Mouse (Mus musculus) liver, adult 10 weeks (tissue): ENCODE results near the gene Bcs1l. TPM values are rescaled to one million over a fixed set of nuclear protein-coding genes. Genes with fewer than 3 reads are reported as not detected.

Experiments
- polyA plus RNA-seq: library from polyadenylated mRNA; stranded (reverse); fragments of 350-450 nt; fragmentation: Illumina TruSeq; extraction: RNeasy Lipid Tissue Mini Kit (QIAGEN cat#74804); gene quantifications from one replicate; pipeline ENCODE4 v1.2.3, GENCODE M21; 2014; ENCODE audit warnings: low read depth, low replicate concordance

Gene Bcs1l
- 7.1 TPM for polyA plus RNA-seq

DNA sequence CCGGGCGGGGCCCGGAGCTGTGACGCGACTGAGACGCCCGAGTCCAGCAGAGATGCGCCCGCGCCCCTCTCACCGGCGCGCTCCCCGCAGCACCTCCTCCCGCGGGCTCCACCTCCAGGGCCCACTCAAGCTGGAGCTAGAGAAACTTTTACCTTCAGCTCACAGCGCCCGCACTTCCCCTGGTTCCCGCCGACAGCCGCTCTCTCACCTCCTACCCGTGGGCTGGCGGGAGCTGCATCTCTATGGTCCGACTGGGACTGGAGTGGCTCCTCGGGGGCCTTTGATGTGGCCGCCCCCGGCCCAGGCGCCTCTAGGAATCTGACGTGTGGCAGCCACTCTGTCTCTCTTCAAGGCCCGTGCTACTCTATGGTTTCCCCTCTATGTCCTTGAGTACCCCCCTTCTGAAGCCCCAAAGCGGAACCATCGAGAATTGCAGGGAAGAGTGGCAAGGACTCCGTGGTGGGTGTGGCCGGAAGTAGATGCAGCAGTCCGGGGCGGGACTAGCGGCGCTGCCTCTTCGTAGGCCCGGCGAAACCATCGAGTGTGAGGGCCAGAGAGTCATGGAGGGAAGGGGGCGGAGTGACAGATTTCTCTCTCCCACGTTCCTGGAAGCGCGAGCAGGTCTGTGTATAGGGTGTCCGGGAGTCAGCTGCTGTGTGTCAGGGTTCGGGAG is at the start of gene Bcs1l, which contains the start of gene Zfp142:
TSS of gene Bcs1l (plus strand) at position 517 of the 673 bp plus-strand sequence.
TSS of gene Zfp142 (minus strand) at position 474 of the 673 bp plus-strand sequence.

DNA sequence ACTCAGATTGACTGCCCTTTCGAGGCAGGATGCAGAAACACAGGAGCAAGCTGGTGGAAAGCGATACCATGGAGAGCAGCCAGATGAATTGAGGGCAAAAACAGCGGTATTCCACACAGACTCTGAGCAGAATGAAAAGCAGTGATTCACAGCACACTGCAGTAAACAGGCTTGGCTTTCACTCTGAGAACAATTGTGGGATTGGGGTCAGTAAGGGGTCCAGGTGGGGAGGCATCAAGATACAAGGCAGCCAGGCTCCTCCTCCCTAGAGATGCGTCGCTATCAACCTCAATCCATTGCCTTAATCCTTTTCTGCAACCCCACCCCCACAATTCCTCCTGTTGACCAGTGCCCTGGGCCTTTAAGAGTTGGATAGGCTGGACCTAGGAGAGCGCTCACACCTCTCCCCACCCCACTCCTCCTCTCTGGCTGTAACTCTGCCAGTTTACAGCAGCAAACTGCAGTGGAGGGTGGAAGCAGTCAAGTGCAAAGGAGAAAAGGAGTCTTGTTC is 45.6 kb upstream of the Bcs1l start, which contains the start of gene Plcd4:
TSS of gene Plcd4 (plus strand) at position 438 of the 511 bp plus-strand sequence.

DNA sequence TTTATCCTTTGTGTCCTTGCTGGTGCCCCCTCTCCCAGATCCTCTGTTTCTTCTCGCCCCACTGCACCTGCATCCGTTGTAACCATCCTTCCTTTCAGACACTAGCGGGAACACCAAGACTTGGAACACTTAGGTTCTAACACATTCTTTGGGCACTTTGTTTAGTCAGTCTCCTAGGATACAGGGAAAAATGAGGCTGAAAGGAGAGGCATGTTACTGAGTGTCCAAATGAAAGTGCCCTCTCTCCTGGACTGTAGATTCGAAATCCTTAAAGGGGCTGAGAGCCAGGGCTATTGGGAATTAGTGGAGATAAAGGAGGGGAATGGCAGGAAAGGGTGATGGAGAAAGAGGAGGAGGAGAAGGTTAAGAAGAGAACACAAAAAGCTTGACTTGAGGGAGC is 43.9 kb upstream of the Bcs1l start, which contains the start of gene Usp37:
TSS of gene Usp37 (minus strand) at position 101 of the 400 bp plus-strand sequence.

DNA sequence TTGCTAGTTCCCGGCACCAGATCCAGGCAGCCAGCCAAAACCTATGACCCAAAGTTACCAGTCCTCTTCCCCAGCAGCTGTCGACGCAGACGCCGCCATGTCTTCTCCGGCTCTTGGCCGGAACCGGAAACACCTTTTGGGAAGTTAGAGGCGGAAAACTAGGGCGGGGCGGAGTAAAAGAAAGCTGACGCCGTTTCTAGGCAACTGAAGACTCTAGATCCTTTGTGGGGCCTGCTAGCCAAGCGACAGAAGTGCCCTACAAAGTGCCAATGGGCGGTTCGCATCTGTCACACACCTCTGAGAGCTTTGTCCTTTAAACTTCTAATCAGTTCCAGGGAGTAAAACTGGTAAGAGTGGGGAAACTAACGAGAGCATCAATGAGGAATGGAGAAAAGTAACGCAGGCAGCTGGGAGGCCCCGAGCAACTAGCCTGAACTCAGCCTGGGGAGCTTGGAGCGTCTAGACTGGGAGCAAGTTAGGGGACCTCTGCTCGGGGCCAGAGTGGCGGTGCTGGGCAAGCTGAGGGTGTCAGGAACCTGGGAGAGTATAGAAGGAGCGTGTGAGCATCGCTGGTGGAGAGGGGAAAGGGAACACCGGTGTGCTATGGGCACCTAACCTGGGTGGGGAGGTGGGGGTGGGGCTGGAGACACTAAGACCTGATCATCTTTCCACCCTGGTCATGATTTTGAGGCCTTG is 13.3 kb downstream of the Bcs1l start, which contains the start of the genes Rnf25 and Stk36:
TSS of gene Rnf25 (minus strand) at position 131 of the 696 bp plus-strand sequence.
TSS of gene Stk36 (plus strand) at position 179 of the 696 bp plus-strand sequence.

Other genes starting within 250 kb of the Bcs1l start
- gene Catip, start 226.2 kb upstream of the Bcs1l start, polyA plus RNA-seq: not detected
- gene Slc11a1, start 213.1 kb upstream of the Bcs1l start, polyA plus RNA-seq: 1.7 TPM
- gene Ctdsp1, start 196.8 kb upstream of the Bcs1l start, polyA plus RNA-seq: 26.7 TPM
- gene Vil1, start 178.9 kb upstream of the Bcs1l start, polyA plus RNA-seq: 0.19 TPM
- 13.2 TPM for gene Cnot9, start 82.2 kb upstream of the Bcs1l start, polyA plus RNA-seq
- gene Plcd4, start 45.4 kb upstream of the Bcs1l start, polyA plus RNA-seq: not detected
- 4.4 TPM for gene Usp37, start 44.0 kb upstream of the Bcs1l start, polyA plus RNA-seq
- gene Zfp142, start within 50 bp of the Bcs1l start, polyA plus RNA-seq: 0.74 TPM
- 7.2 TPM for gene Rnf25, start 13.1 kb downstream of the Bcs1l start, polyA plus RNA-seq
- 0.24 TPM for gene Stk36, start 13.2 kb downstream of the Bcs1l start, polyA plus RNA-seq
- 11.1 TPM for gene Ttll4, start 73.5 kb downstream of the Bcs1l start, polyA plus RNA-seq
- gene Cyp27a1, start 125.3 kb downstream of the Bcs1l start, polyA plus RNA-seq: 209 TPM
- gene Prkag3, start 160.9 kb downstream of the Bcs1l start, polyA plus RNA-seq: not detected
- gene Wnt6, start 183.6 kb downstream of the Bcs1l start, polyA plus RNA-seq: not detected
- gene Wnt10a, start 203.2 kb downstream of the Bcs1l start, polyA plus RNA-seq: not detected